Mouse (Mus musculus): ENCODE measurements around the gene Nckap5.

The Nckap5 gene

DNA sequence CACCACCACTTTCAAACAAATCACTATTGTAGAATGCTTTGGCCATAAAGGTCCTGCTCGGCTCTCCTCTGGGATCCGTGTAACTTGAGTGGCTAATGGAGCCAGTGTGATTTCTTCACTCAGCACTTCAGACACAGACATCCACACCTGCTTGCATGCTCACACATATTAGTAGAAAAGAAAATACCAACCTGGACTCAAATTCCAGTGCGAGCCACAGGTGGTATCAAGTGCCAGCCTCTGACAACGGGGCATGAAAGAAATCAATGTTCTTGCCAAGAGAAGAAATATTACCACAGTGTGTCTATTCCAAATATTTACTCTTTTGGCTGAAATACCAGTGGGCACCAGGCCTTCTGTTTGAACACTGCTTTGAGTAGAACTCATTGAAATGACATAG is 208.6 kb downstream of the Nckap5 start:
- DNase-seq (ENCODE audit: low spot score in 2 of 2), result no peak

DNA sequence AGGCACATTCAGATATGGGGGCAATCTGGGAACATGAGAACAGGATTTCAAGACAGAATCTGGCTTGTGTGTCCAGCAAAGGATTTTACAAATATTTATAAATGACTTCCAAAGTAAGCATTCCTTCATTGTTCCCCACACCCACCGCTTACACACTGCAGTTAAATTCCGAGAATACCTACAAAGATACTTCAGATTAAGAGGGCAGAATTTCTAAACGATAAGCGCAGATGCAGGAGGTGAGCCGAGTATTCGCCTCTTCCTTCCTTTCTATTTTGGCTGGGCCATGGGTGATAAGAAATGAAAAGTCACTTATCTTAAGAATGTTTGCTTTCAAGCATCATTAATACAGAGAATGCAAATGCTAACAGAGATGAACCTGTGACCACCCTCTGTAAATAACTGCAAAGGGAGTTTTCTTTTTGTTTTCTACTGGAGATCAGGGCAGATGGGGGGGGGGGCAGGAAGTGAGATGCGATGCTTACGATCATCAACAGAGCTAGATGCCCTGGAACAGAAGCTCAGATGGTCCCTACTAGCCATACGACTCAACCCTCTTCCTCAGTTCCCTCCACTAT is 213.0 kb downstream of the Nckap5 start:
- DNase-seq (ENCODE audit: low spot score in 2 of 2), result no peak

DNA sequence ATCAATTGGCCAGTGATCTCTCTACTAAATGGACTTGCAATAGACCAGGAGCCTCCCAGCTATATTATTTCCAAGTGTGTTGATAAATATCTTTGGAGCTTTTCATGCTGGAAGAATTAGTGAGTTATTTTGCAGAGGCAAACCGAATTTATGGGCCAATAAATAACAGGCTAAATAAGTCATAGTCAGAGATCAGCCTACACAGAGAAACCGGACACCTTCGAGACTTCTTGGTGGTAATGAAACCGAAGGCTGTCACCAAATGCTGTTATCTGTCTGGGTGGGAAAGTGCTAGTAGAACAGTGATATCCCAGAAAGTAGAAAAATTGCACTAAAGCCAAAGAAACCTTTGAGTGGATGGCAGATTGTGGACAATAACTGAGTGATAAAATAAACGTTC is 213.6 kb downstream of the Nckap5 start:
- DNase-seq (ENCODE audit: low spot score in 2 of 2), result no peak

DNA sequence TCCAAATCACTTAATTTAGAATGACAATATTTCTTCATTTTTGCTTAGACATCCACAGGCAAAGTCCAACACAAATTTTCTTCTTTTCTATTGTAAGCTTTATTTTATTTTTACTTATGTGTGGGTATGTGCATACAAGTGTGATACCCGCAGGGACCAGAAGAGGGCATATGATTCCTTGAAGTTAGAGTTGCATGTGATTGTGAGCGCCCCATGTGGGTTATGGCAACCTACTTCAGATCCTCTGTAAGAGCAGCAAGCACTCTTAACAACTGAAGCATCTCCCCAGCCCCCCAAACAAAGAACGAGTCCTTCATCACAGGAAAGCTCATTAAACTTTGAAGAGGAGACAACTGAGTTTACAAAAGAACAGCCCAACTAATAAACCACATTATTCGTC is 217.7 kb downstream of the Nckap5 start:
- DNase-seq (ENCODE audit: low spot score in 2 of 2), result no peak

DNA sequence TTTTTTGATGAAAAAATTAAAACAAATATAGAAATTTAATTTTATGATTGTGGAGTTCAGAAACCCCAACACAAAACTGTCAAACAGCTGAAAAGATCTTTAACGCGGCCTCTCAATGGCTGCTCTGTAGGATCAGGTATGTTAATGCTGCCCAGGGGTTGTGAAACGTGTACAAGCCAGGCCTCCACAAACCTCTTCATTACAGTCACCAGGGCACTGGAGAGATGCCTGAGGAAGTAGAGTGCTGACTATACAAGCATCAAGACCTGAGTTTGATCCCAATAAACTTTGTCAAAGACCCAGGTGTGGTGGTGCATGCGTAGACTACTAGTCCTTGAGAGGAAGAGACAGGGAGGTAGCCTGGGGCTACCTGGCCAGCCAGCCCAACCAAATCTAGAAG is 222.0 kb downstream of the Nckap5 start:
- DNase-seq (ENCODE audit: low spot score in 2 of 2), result no peak

DNA sequence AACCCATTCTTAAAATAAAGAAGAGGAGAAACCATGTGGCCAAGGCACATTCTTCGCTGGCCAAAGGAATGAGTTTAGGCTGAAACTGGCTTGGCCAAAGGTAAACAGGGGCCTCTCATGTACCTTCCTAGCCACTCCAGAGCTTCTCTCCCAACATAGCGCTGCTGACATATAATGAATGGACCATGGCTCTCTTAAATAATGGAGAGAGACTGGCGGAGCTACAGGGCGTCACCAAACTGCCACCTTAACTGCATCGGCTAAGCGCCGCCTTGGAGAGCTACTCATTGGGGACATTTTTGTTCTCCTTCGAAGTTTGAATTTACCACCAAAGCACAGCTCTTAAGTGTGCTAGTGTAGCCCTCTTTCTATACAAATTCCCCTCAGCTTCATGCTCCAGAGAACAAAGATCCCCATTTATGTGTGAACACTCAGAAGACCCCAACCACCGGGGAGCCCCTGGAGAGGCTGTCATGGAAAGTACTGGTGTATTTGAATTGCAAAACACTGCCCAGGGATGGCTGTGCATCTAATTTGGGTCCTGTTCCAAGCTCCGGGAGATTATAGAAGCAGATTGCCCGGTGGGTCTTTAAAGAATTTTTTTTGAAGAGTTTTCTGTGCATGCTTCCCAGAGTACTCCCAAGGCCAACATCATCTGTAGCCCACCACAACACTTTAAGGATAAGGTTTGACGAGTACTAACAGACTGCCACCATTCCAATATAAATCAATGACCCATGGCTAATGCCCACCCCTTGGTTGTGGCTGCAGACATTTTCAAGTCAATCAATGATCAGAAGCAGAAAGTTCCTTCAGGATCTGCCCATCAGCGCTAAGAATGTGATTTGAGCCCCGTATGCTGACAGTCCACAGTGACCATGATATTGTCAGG is 224.2 kb downstream of the Nckap5 start:
- DNase-seq (ENCODE audit: low spot score in 2 of 2), result no peak

DNA sequence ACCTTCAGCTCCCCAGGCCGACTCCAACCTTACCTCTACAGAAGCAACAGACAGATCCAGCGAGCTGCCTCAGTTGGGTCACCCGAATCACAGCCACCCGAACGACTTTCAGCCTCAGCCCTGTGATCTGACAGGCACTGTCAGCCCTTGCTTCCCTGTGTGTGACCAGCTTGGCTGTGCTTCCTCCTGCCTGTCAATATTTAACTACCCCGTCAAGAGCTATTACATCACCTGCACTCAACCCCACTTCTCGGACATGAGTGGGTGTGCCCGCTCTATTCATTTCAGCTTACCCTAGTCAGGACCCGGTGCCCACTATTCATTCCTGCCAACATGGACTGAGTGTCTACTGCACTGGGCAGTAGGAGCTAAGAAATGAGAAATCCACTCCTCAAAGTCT is 226.0 kb downstream of the Nckap5 start:
- no peak for DNase-seq (ENCODE audit: low spot score in 2 of 2)

DNA sequence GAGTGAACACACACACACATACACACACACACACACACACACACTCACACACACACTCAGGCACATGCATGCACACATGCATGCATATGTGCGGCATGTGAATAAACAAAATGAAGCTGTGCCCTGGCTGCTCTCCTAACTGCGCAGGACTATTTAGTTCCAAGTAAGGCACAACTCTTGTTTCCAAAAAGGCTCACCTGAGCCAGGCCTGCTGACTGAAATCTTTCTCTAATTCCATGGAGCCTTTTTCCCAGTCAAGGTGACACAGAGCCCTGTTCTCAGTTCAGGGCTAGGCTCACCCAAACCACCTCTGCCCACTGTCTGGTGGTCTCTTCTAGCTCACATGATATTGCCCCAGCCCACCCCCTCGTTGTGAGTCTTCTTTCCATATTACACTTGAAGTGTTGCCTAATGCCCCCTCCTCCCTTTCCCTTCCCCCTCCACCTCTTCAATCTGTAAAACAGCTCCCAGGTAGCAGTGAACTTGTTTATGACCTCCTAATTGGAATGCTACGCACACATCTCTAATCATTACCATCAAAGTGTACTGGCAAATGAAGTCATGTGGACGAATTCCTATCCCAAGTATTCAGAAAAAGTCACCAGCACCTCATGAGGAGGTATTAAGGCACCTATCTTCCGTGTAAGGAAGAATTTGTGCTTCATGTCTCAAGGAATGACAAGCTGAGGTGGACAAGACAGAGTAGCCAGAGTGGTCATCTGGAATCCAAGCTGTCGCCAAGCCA is 226.7 kb downstream of the Nckap5 start:
- no peak for DNase-seq (ENCODE audit: low spot score in 2 of 2)

DNA sequence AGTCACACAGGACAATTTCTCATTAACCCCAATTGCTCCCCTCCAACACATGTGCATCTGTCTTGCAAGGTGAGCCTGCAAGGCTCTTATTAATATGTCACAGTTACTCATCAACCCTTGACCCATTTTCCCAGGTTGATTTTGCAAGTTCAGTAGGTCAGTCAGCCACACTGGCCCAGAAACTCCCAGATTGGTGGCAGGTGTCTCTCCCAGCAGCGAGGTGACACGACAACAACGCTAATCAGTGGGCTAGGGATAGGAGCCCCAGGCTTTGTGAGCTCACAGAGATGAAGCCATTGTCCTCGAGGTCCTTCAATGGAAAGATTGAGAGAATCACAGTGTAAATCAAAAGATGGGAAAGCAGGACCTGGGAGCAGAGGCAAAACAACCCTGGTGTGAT is 230.0 kb downstream of the Nckap5 start:
- DNase-seq (ENCODE audit: low spot score in 2 of 2), result no peak

DNA sequence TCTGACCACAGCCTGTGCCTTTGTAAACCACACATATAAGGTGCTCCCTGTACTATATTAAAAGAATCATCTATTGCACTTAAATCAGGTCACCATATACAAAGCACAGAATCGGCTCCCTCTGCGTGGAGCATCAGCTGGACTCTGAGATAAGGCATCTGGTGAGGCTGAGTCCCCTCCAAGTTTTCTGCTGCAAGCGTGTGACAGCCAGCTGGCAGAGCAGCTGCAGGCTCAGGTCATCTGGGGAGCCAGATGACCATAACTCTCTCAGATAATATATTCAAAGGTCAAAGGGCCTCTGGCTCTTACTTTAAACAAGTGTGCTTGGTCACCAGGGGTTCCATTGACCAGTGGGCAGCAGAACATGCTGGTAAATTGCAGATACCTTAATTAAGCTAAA is 233.2 kb downstream of the Nckap5 start:
- no peak for DNase-seq (ENCODE audit: low spot score in 2 of 2)

DNA sequence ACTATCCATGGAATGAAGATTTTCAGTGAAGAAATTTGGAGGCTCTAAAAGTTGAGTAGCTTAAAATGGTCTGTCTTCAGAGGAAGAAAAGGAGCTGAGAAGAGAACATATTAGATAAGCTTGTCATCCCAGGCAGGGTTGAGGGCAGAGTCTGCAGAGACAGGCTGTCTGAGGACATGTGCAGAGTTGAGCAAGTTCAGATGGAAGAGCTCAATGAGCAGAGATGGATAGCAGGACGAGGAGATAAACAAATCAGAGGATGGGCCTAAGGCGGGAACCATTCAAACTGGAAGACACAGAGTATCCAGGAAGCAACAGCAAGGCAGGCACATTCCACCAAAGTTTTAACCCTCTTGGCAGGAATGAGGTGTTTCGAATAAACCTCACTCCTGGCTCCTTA is 235.8 kb downstream of the Nckap5 start:
- no peak for DNase-seq (ENCODE audit: low spot score in 2 of 2)

DNA sequence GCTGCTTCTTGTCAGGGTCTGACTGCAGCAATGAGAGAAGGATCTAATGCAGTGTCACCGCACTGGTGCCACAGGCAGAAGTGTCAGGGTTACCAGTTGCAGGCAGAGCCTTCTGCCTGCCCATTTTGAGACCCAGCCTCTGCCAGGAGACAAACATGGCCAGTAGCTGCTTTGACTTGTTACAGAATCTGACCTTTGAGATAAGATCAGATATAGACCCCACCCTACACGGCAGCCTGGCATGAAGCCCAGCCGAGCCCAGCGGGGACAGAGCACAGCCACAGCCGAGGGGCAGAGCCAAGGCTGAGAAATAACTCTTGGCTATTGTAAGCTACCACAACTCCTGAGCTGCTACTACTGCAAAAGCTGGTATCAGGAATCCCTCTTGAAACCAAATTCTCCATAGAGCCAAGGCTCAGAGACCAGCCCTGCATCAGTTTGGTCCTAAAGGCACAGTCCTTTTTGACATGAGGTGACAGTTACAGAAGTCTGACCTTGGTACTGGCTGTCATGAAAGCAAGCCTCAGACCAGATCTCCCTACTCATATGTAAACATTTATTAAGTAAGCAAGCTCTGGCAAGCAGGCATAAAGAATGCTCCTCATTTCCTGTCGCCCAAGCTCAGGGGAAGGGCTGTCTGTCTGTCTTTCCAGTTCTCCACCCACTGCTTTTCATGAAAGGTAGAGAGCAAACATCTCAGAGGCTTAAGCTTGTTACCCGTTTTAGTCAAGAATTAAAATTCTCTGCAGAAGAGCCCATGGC is 237.4 kb downstream of the Nckap5 start:
- no peak for DNase-seq (ENCODE audit: low spot score in 2 of 2)

DNA sequence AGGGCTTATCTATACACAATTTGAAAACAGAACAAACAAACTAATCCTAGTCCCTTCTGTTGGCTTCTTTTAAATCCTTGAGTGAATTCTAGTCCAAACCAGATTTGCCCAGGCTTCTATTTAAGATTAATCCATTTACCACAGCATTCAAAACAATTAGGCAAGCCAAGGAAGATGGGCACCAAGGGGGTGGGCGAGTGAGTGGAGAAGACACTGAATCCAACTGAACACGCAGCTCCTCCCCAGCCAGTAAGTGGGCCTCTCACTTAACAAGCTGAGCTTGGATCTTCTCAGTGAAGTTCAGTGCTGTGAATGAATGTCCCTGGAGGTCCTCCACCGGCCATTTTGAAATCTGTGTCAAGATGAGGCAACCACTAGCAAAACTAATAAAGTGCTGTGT is 239.7 kb downstream of the Nckap5 start:
- DNase-seq (ENCODE audit: low spot score in 2 of 2), result no peak

DNA sequence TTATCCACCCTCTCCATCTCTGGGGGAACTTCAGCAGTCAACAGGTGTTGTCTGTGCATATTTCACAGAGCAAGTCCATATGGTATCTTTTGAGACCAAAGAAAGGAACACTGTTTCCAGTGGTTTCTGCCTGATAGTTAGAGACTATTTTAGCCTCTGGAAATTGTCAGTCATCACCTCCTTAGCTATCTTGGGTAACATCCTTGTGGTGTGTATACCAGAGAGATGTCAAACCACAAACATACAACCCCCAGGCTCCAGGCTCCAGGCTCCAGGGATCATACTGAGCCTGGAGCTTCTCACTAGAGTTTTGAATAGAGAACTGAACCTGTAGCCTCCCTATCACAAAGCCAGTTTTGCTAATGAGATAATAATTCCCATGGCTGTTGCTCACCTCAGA is 252.4 kb downstream of the Nckap5 start:
- no peak for DNase-seq (ENCODE audit: low spot score in 2 of 2)

DNA sequence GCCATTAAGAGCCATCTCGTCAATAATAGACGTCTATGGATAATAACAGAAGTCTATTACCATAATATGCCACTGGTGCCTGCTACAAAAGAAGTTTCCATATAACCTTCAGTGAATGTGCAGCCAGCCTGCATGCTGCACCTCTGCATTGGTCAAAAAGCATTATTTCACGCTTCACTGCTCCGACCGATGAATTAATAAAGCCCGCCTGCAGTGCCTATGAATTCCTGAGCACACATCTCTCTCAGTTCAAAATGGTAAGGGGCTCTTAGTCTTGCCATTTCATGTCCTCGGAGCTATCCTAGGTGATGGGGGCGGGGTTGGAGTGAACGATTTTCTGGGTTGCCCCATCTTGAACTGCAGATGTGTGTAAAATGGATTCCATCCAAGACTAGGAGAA is 256.3 kb downstream of the Nckap5 start:
- DNase-seq (ENCODE audit: low spot score in 2 of 2), result no peak

DNA sequence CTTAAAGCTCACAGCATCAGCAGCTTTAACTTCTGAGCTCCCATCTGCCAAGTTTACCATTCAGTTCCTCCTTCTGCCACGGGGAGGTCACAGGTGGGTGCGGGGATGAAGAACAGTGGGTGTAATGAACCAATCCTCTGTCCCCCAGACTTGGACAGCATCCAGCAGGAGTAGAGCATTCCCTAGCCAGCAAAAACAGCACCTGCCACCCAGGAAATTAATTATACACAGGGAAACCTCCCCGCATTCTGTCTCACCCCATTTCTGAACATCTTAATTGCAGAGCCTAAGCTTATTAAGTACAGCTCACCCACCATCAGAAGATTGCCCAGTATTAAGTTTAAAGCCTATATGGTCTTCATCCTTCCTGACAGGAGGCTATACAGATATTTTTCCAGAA is 256.9 kb downstream of the Nckap5 start:
- no peak for DNase-seq (ENCODE audit: low spot score in 2 of 2)

DNA sequence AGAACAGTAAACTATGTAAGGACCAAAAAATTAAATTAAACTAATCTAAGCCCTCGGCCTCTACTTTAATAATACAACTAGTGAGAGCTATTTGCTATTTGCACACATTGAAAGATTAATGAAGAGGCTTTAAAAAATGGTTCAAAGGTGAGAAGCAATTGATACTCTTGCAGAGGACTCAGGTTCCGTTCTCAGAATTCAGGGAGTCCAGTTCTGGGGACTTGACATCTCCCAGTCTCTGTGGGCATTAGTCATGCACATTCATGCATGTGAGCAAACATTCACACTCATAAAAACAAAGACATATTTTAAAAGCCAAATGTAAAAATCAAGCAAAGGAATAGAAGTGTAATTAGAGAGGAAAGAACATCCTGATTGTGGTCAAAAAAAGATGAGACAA is 257.5 kb downstream of the Nckap5 start:
- no peak for DNase-seq (ENCODE audit: low spot score in 2 of 2)

DNA sequence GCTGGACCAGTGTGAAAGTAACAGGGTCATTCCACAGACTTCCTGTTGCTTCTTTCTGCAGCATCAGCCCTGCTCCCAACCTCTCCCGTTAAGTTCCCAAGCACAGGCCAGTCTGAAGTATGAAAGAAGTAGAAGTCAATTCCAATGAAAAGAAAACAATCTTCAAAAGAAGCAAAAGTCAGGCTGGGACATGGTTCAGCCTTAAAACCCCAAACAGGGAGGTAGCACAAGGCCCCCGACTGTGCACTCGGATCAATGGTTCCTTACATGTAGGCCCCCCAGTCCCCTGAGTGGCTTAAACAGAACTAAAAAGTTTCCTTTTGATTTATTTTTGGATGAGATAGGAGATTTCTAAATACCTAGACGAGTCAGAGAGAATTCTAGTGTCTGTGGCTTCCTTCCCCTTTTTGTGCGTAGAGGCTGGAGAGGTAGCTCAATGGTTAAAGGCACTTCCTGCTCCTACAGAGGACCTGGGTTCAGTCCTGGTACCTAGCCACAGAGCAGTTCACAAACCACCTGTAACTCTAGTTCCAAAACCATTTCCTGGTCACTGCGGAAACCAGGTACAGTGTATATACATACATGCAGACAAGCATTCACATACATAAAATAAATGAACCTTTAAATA is 260.9 kb downstream of the Nckap5 start:
- no peak for DNase-seq (ENCODE audit: low spot score in 2 of 2)

DNA sequence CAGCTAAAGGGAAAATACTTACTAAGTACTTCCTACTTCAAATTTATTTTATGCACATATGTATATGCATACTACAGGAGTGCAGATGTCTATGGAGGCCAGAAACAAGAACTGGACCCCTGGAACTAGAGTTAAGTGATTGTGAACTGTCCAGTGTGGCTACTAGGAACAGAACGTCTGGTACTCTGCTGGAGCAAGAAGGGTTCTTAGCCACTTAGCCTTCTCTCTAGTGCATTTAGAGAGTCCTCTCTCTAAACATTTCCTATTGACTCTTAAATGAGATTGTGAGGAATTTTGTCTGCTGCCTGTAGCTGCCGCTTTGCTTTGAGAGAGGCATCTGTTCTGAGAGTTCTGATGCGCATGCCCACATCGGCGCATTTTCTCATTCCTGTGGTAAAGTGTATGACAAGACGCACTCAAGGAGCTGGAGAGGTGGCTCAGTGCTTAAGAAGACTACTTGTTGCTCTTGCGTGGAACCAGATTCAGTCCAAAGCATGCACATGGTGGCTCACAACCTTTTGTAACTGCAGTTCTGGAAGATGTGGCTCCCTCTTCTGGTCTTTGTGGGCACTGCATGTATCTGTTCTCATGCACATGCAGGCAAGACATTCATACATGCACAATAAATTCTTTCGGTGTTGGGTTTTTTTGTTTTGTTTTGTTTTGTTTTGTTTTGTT is 261.9 kb downstream of the Nckap5 start:
- DNase-seq (ENCODE audit: low spot score in 2 of 2), result no peak

DNA sequence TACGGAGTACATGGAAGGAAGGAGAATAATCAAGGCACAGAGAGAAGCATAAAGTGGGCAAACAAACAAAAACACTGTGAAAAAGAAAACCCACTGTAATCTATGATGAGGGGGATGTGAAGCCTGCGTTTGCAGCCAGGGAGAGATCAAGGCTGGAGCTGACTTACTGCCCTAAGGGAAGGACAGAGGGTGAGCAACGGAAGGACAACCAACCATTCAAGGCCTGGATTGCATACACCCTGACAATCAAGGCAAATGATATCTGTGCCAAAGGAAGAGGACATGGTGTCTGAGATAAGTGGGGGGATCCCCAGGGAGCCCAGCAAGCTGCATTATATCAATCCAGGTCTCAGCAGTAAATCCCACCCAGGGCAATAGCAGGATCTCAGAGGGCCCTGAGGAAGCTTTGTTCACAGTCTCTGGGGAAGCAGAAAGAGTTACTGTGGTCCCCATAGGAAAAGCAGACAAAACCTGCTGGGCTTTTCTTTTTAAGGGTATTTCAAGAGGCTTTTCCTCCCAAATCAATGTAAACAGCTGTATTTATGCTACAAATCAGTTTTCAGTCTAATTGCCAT is 265.4 kb downstream of the Nckap5 start:
- DNase-seq (ENCODE audit: low spot score in 2 of 2), result no peak

DNA sequence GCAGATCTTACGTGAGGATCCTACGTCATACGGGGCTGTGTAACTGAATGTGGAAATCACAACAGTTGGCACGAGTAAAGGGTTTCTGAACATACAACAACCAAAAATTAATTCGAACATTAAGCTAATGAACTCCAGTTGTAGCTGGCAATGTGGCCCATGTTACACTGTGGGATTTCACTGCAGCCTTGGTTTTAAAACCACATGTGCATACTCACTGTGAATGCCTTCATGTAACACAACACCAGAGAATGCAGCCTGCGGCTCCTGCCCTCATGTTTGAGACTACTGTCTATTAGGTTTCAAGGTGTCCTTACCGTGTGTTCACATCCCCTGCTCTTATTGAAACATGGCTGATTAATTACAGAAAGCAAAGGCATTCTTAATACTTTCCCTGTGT is 269.7 kb downstream of the Nckap5 start:
- DNase-seq (ENCODE audit: low spot score in 2 of 2), result no peak

Data from spleen, postnatal 14 days (tissue).